Mouse (Mus musculus) right cerebral cortex, postnatal 36 days (tissue): ENCODE measurements around the gene Susd1.

Source experiments
- DNase-seq, 2 experiments: peaks; one replicate each; pipeline ENCODE4 v3.0.0; 2022; ENCODE audit warnings: low spot score in 2 of 2, mixed read lengths in 1 of 2

Gene Susd1

GRCm38 (mm10) chr4:59340714-59341113 lies 97.7 kb downstream of the Susd1 start:
- peak; percentile 64 for DNase-seq

- DNase-seq = no peak
Measured at GRCm38 (mm10) chr4:59340046-59340445, 98.4 kb downstream of the Susd1 start.

GRCm38 (mm10) chr4:59338896-59339535 lies 99.4 kb downstream of the Susd1 start:
- no peak for DNase-seq

- no peak for DNase-seq
Measured at GRCm38 (mm10) chr4:59337533-59337885, 100.9 kb downstream of the Susd1 start.

GRCm38 (mm10) chr4:59336846-59337532 lies 101.4 kb downstream of the Susd1 start:
- DNase-seq = no peak

GRCm38 (mm10) chr4:59336439-59336809 lies 102.0 kb downstream of the Susd1 start:
- DNase-seq = no peak

- peak; percentile 21 to 25 for DNase-seq
Measured at GRCm38 (mm10) chr4:59335616-59336438, 102.6 kb downstream of the Susd1 start.

GRCm38 (mm10) chr4:59335101-59335500 lies 103.3 kb downstream of the Susd1 start:
- DNase-seq = no peak

- DNase-seq = no peak
Measured at GRCm38 (mm10) chr4:59334236-59334635, 104.2 kb downstream of the Susd1 start.

- DNase-seq = no peak
Measured at GRCm38 (mm10) chr4:59333424-59333895, 105.0 kb downstream of the Susd1 start.

GRCm38 (mm10) chr4:59332691-59333423 lies 105.6 kb downstream of the Susd1 start:
- DNase-seq = no peak

- DNase-seq = no peak
Measured at GRCm38 (mm10) chr4:59332089-59332488, 106.3 kb downstream of the Susd1 start.

- peak; percentile 12 to 20 for DNase-seq
Measured at GRCm38 (mm10) chr4:59331633-59332032, 106.8 kb downstream of the Susd1 start.

GRCm38 (mm10) chr4:59330961-59331604 lies 107.3 kb downstream of the Susd1 start:
- no peak for DNase-seq

- DNase-seq = no peak
Measured at GRCm38 (mm10) chr4:59329461-59330304, 108.8 kb downstream of the Susd1 start.

GRCm38 (mm10) chr4:59328821-59329220 lies 109.6 kb downstream of the Susd1 start:
- no peak for DNase-seq

GRCm38 (mm10) chr4:59327986-59328385 lies 110.4 kb downstream of the Susd1 start:
- DNase-seq = no peak

GRCm38 (mm10) chr4:59326031-59326760 lies 112.2 kb downstream of the Susd1 start:
- no peak for DNase-seq

- DNase-seq = no peak
Measured at GRCm38 (mm10) chr4:59324317-59324716, 114.1 kb downstream of the Susd1 start.

GRCm38 (mm10) chr4:59323231-59323651 lies 115.2 kb downstream of the Susd1 start:
- no peak for DNase-seq
